Mouse (Mus musculus) MEL (cell line): ENCODE data around the gene Slc38a7. TPM values are rescaled to one million over a fixed set of nuclear protein-coding genes. Genes with fewer than 3 reads are reported as not detected.

Experiments
- DNase-seq: peaks from one replicate; pipeline ENCODE4 v3.0.0; 2011; ENCODE audit warnings: low read depth, low spot score
- H3K27ac ChIP-seq: 2 replicates; pipeline ENCODE4 v1.5.1; 2012; ENCODE audit warnings: low read depth, mild to moderate bottlenecking, control low read depth, low read length, moderate library complexity; ENCODE audit not compliant: control insufficient read depth
- H3K27me3 ChIP-seq, 2 experiments: fragments of 150-350 bp in 1 of 2; sonication (generic) in 1 of 2; 2 replicates each; pipeline ENCODE4 v1.6.1; 2012; ENCODE audit warnings: low read length in 2 of 2, mild to moderate bottlenecking in 2 of 2, improper control_type of control experiment in 1 of 2, moderate library complexity in 1 of 2; ENCODE audit not compliant: insufficient read depth in 2 of 2, control insufficient read depth in 1 of 2
- H3K36me3 ChIP-seq, 2 experiments: 2 replicates each; pipeline ENCODE4 v1.6.1; 2012 to 2014; ENCODE audit warnings: low read length in 2 of 2, improper control_type of control experiment in 1 of 2, inconsistent platforms in 1 of 2, mild to moderate bottlenecking in 1 of 2; ENCODE audit not compliant: insufficient read depth in 2 of 2, control insufficient read depth in 1 of 2
- H3K4me1 ChIP-seq, 2 experiments: fragments of 150-350 bp in 1 of 2; sonication (generic) in 1 of 2; 2 replicates each; pipeline ENCODE4 v1.6.1; 2012; ENCODE audit warnings: low read length in 2 of 2, improper control_type of control experiment in 1 of 2, mild to moderate bottlenecking in 1 of 2; ENCODE audit not compliant: insufficient read depth in 2 of 2, control insufficient read depth in 1 of 2
- H3K4me3 ChIP-seq, 2 experiments: fragments of 150-350 bp in 1 of 2; sonication (generic) in 1 of 2; 2 replicates each; pipeline ENCODE4 v1.5.1; 2012; ENCODE audit warnings: low read depth in 2 of 2, low read length in 2 of 2, mild to moderate bottlenecking in 2 of 2, moderate library complexity in 2 of 2, control low read depth in 1 of 2, improper control_type of control experiment in 1 of 2; ENCODE audit not compliant: control insufficient read depth in 1 of 2, insufficient read depth in 1 of 2
- H3K79me2 ChIP-seq: 2 replicates; pipeline ENCODE4 v1.6.1; 2012; ENCODE audit warnings: mild to moderate bottlenecking, low read length, moderate library complexity; ENCODE audit not compliant: control insufficient read depth, poor library complexity, insufficient read depth
- H3K9ac ChIP-seq: 2 replicates; pipeline ENCODE4 v1.6.1; 2012; ENCODE audit warnings: low read depth, mild to moderate bottlenecking, control low read depth, low read length, moderate library complexity; ENCODE audit not compliant: control insufficient read depth, poor library complexity, severe bottlenecking
- H3K9me3 ChIP-seq: fragments of 150-350 bp; sonication (generic); replicated peaks from 2 replicates; pipeline ENCODE4 v1.6.1; 2012; ENCODE audit warnings: mild to moderate bottlenecking, low read length, improper control_type of control experiment, moderate library complexity; ENCODE audit not compliant: insufficient read depth
- CHD1 ChIP-seq: IDR thresholded peaks from 2 replicates; pipeline ENCODE4 v1.6.1; 2012; ENCODE audit warnings: low read depth, mild to moderate bottlenecking, inconsistent platforms, low read length, improper control_type of control experiment
- CHD2 ChIP-seq: IDR thresholded peaks from 2 replicates; pipeline ENCODE4 v1.6.1; 2011; ENCODE audit warnings: low read length, improper control_type of control experiment
- CTCF ChIP-seq, 3 experiments: IDR thresholded peaks in 2 of 3; conservative IDR thresholded peaks in 1 of 3; 2 replicates each; pipeline ENCODE4 v1.5.1; 2011 to 2012; ENCODE audit warnings: low read length in 3 of 3, low read depth in 2 of 3, mild to moderate bottlenecking in 2 of 3, improper control_type of control experiment in 1 of 3, inconsistent platforms in 1 of 3, mixed read lengths in 1 of 3, moderate library complexity in 1 of 3; ENCODE audit not compliant: control insufficient read depth in 1 of 3, insufficient read depth in 1 of 3, poor library complexity in 1 of 3, severe bottlenecking in 1 of 3
- E2F4 ChIP-seq: IDR thresholded peaks from 2 replicates; pipeline ENCODE4 v1.6.1; 2011; ENCODE audit warnings: low read depth, low read length, improper control_type of control experiment, borderline replicate concordance
- ELF1 ChIP-seq: IDR thresholded peaks from 2 replicates; pipeline ENCODE4 v1.6.1; 2014; ENCODE audit warnings: low read depth, mild to moderate bottlenecking, inconsistent platforms, low read length, improper control_type of control experiment, moderate library complexity
- EP300 ChIP-seq, 2 experiments: IDR thresholded peaks; 2 replicates each; pipeline ENCODE4 v1.6.1; 2011; ENCODE audit warnings: improper control_type of control experiment in 2 of 2, low read length in 2 of 2, low read depth in 1 of 2, mild to moderate bottlenecking in 1 of 2
- ETS1 ChIP-seq: IDR thresholded peaks from 2 replicates; pipeline ENCODE4 v1.6.1; 2012; ENCODE audit warnings: low read depth, mild to moderate bottlenecking, inconsistent platforms, low read length, improper control_type of control experiment, moderate library complexity
- GABPA ChIP-seq: IDR thresholded peaks from 2 replicates; pipeline ENCODE4 v1.6.1; 2012; ENCODE audit warnings: low read depth, mild to moderate bottlenecking, inconsistent platforms, low read length, improper control_type of control experiment, moderate library complexity
- HCFC1 ChIP-seq: IDR thresholded peaks from 2 replicates; pipeline ENCODE4 v1.6.1; 2012; ENCODE audit warnings: low read depth, mild to moderate bottlenecking, inconsistent platforms, low read length, improper control_type of control experiment, moderate library complexity
- JUND ChIP-seq: IDR thresholded peaks from 2 replicates; pipeline ENCODE4 v1.6.1; 2011; ENCODE audit warnings: low read depth, mild to moderate bottlenecking, improper control_type of control experiment, low read length
- KAT2A ChIP-seq: conservative IDR thresholded peaks from 2 replicates; pipeline ENCODE4 v1.6.1; 2012; ENCODE audit warnings: low read depth, low read length, improper control_type of control experiment, inconsistent platforms
- MAFK ChIP-seq: IDR thresholded peaks from 2 replicates; pipeline ENCODE4 v1.6.1; 2011; ENCODE audit warnings: low read depth, mild to moderate bottlenecking, low read length, improper control_type of control experiment, borderline replicate concordance
- MAX ChIP-seq: IDR thresholded peaks from 2 replicates; pipeline ENCODE4 v1.6.1; 2011; ENCODE audit warnings: low read length, improper control_type of control experiment
- MAZ ChIP-seq: IDR thresholded peaks from 2 replicates; pipeline ENCODE4 v1.6.1; 2012; ENCODE audit warnings: low read depth, mild to moderate bottlenecking, inconsistent platforms, low read length, improper control_type of control experiment
- MEF2A ChIP-seq: IDR thresholded peaks from 2 replicates; pipeline ENCODE4 v1.6.1; 2014; ENCODE audit warnings: low read depth, mild to moderate bottlenecking, inconsistent platforms, low read length, improper control_type of control experiment; ENCODE audit not compliant: poor library complexity, insufficient replicate concordance, severe bottlenecking; ENCODE audit errors: extremely low read depth
- MXI1 ChIP-seq: IDR thresholded peaks from 2 replicates; pipeline ENCODE4 v1.6.1; 2011; ENCODE audit warnings: mild to moderate bottlenecking, low read depth, low read length, improper control_type of control experiment
- MYB ChIP-seq: IDR thresholded peaks from 2 replicates; pipeline ENCODE4 v1.6.1; 2011; ENCODE audit warnings: mild to moderate bottlenecking, low read depth, low read length, improper control_type of control experiment
- MYC ChIP-seq: IDR thresholded peaks from 2 replicates; pipeline ENCODE4 v1.6.1; 2011; ENCODE audit warnings: low read depth, mild to moderate bottlenecking, low read length, improper control_type of control experiment, moderate library complexity
- NELFE ChIP-seq: IDR thresholded peaks from 2 replicates; pipeline ENCODE4 v1.6.1; 2011; ENCODE audit warnings: low read depth, low read length, improper control_type of control experiment
- NRF1 ChIP-seq: IDR thresholded peaks from 2 replicates; pipeline ENCODE4 v1.6.1; 2014; ENCODE audit warnings: low read depth, mild to moderate bottlenecking, inconsistent platforms, low read length, improper control_type of control experiment, moderate library complexity; ENCODE audit not compliant: poor library complexity, insufficient read depth, severe bottlenecking
- POLR2A ChIP-seq, 2 experiments: IDR thresholded peaks; 2 replicates each; pipeline ENCODE4 v1.6.1; 2011 to 2012; ENCODE audit warnings: low read length in 2 of 2, mild to moderate bottlenecking in 2 of 2, control low read depth in 1 of 2, improper control_type of control experiment in 1 of 2, low read depth in 1 of 2, moderate library complexity in 1 of 2; ENCODE audit not compliant: control insufficient read depth in 1 of 2, insufficient read depth in 1 of 2, poor library complexity in 1 of 2
- POLR2AphosphoS2 ChIP-seq: IDR thresholded peaks from 2 replicates; pipeline ENCODE4 v1.6.1; 2011; ENCODE audit warnings: low read length, improper control_type of control experiment
- POLR2AphosphoS5 ChIP-seq: IDR thresholded peaks from 2 replicates; pipeline ENCODE4 v1.6.1; 2012; ENCODE audit warnings: low read depth, borderline replicate concordance, mild to moderate bottlenecking, inconsistent platforms, low read length, moderate library complexity, mixed read lengths
- RAD21 ChIP-seq: IDR thresholded peaks from 2 replicates; pipeline ENCODE4 v1.6.1; 2011; ENCODE audit warnings: mild to moderate bottlenecking, low read depth, low read length, improper control_type of control experiment
- RCOR1 ChIP-seq: IDR thresholded peaks from 2 replicates; pipeline ENCODE4 v1.6.1; 2012; ENCODE audit warnings: low read depth, mild to moderate bottlenecking, inconsistent platforms, low read length, improper control_type of control experiment
- SIN3A ChIP-seq: IDR thresholded peaks from 2 replicates; pipeline ENCODE4 v1.6.1; 2012; ENCODE audit warnings: low read length, improper control_type of control experiment, inconsistent platforms
- SMC3 ChIP-seq: IDR thresholded peaks from 2 replicates; pipeline ENCODE4 v1.6.1; 2011; ENCODE audit warnings: low read depth, low read length, improper control_type of control experiment
- TAL1 ChIP-seq: IDR thresholded peaks from 2 replicates; pipeline ENCODE4 v1.6.1; 2012; ENCODE audit warnings: mild to moderate bottlenecking, inconsistent platforms, low read length, moderate library complexity, mixed read lengths
- TBP ChIP-seq: IDR thresholded peaks from 2 replicates; pipeline ENCODE4 v1.8.0; 2011; ENCODE audit warnings: low read depth, low read length, improper control_type of control experiment
- TCF12 ChIP-seq: IDR thresholded peaks from 2 replicates; pipeline ENCODE4 v1.6.1; 2014; ENCODE audit warnings: low read depth, mild to moderate bottlenecking, inconsistent platforms, low read length, improper control_type of control experiment, moderate library complexity
- UBTF ChIP-seq: IDR thresholded peaks from 2 replicates; pipeline ENCODE4 v1.6.1; 2012; ENCODE audit warnings: low read depth, mild to moderate bottlenecking, inconsistent platforms, low read length, improper control_type of control experiment, moderate library complexity, borderline replicate concordance; ENCODE audit not compliant: insufficient read depth
- USF1 ChIP-seq: IDR thresholded peaks from 2 replicates; pipeline ENCODE4 v1.6.1; 2014; ENCODE audit warnings: low read depth, mild to moderate bottlenecking, inconsistent platforms, low read length, improper control_type of control experiment, moderate library complexity
- USF2 ChIP-seq, 2 experiments: IDR thresholded peaks; 2 replicates each; pipeline ENCODE4 v1.6.1; 2011 to 2012; ENCODE audit warnings: improper control_type of control experiment in 2 of 2, low read length in 2 of 2, borderline replicate concordance in 1 of 2, inconsistent platforms in 1 of 2, low read depth in 1 of 2, mild to moderate bottlenecking in 1 of 2; ENCODE audit not compliant: insufficient read depth in 1 of 2
- ZC3H11A ChIP-seq: IDR thresholded peaks from 2 replicates; pipeline ENCODE4 v1.6.1; 2012; ENCODE audit warnings: low read depth, mild to moderate bottlenecking, inconsistent platforms, low read length, improper control_type of control experiment
- ZKSCAN1 ChIP-seq: IDR thresholded peaks from 2 replicates; pipeline ENCODE4 v1.6.1; 2012; ENCODE audit warnings: low read depth, mild to moderate bottlenecking, inconsistent platforms, low read length, improper control_type of control experiment, moderate library complexity
- ZMIZ1 ChIP-seq: IDR thresholded peaks from 2 replicates; pipeline ENCODE4 v1.6.1; 2012; ENCODE audit warnings: low read depth, mild to moderate bottlenecking, inconsistent platforms, low read length, improper control_type of control experiment, moderate library complexity
- ZNF384 ChIP-seq: IDR thresholded peaks from 2 replicates; pipeline ENCODE4 v1.6.1; 2012; ENCODE audit warnings: low read depth, mild to moderate bottlenecking, inconsistent platforms, low read length, improper control_type of control experiment
- polyA plus RNA-seq, 2 experiments: library from polyadenylated mRNA; stranded (reverse) in 1 of 2; unstranded in 1 of 2; fragments of >175 nt in 1 of 2; fragments of >200 nt in 1 of 2; gene quantifications; 2 replicates each; pipeline versions ENCODE4 v1.2.1 to v1.2.4; 2012; ENCODE audit warnings: low replicate concordance in 2 of 2, low read depth in 1 of 2; ENCODE audit not compliant: insufficient read length in 2 of 2, insufficient read depth in 1 of 2, missing spikeins in 1 of 2
- total RNA-seq: library from RNA; depleted of rRNA; stranded (reverse); fragments of 300-350 nt; gene quantifications from 2 replicates; pipeline ENCODE4 v1.2.3, GENCODE M21; 2012

The Slc38a7 gene
- total and polyA plus RNA-seq, 3 experiments: 2.5 to 6.5 TPM; not detected in 1

DNA sequence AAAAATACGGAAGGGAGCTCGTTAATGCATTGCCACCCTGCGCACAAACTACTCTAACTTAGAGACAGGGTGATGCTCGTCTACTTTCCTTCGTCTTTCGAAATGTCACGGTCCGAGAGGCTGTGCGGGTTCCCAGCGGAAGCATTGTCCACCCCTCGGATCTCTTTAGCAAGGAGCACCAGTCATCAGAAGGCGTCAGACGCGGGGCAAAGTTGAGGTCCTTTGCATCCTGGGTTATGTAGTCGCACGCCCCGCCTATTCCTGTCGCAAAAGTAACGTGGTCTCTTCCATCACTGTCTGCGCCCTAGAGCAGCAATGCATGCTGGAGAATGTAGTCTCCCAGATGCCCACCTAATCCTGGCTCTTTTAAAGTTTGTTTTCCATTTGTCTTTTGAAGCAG lies 45.5 kb downstream of the Slc38a7 start:
- H3K4me1 ChIP-seq: peaks cover 12 to 31% of the 10 kb centered on the region in 2 experiments
- DNase-seq: peak; percentile 97

GRCm38 (mm10) chr8:95807331-95807843 lies 46.0 kb downstream of the Slc38a7 start, which contains the start of gene Cnot1:
Cnot1 (minus strand) TSS chr8:95807464.
- Histone ChIP-seq H3K79me2 (peaks cover 49% of the 10 kb centered on the region), H3K4me1 (peaks cover 12 to 31% of the 10 kb centered on the region in 2 experiments), H3K27ac (peak within 1 kb of the TSS; percentile 94), H3K27me3 (no peaks in the 10 kb centered on the region), H3K36me3 (peaks cover 11 to 38% of the 10 kb centered on the region in 2 experiments; a peak in 3 of 4 replicates), H3K9ac (peak within 1 kb of the TSS; percentile 93), H3K9me3 (no peaks in the 10 kb centered on the region), H3K4me3 (peak within 1 kb of the TSS; percentile 83 to 88)
- DNase-seq: peak; percentile 99
- TF ChIP-seq ZMIZ1 (peak; percentile 83; the same call in 1 of the 2 replicates), SMC3 (no peak), E2F4 (peak; percentile 88; the same call in 1 of the 2 replicates), ELF1 (peak; percentile 69), TAL1 (no peak), MEF2A (no peak), TBP (0 out of 2 replicates have a peak, but pooled peaks have one; percentile 27), POLR2A (IDR thresholded peaks at IDR 0.05; ENCODE audit: control insufficient read depth in 1 of 2, insufficient read depth in 1 of 2, low read depth in 1 of 2, low read length in 2 of 2, poor library complexity in 1 of 2) (peak in 1 of 2 experiments; percentile 11; a peak in 1 of 4 replicates), NRF1 (peak; percentile 89), CTCF (IDR thresholded peaks at IDR 0.05 in 2 of 3, conservative IDR thresholded peaks at IDR 0.05 in 1 of 3; ENCODE audit: control insufficient read depth in 1 of 3, insufficient read depth in 1 of 3, low read depth in 2 of 3, low read length in 3 of 3, poor library complexity in 1 of 3, severe bottlenecking in 1 of 3) (no peak), TCF12 (peak; percentile 32; the same call in 1 of the 2 replicates), MAX (peak; percentile 56; the same call in 1 of the 2 replicates), MXI1 (no peak; the same call in 1 of the 2 replicates), USF1 (no peak), GABPA (no peak)

More for the DNA sequence above, 45.5 kb downstream of the Slc38a7 start:
- peaks cover 45% of the 10 kb centered on the region for H3K79me2 ChIP-seq
- peak overlapping the region; percentile 82 for H3K9ac ChIP-seq
- peak overlapping the region; percentile 54 to 80 for H3K4me3 ChIP-seq
- peaks cover 9 to 36% of the 10 kb centered on the region in 2 experiments; a peak in 3 of 4 replicates for H3K36me3 ChIP-seq
- no peaks in the 10 kb centered on the region for H3K9me3 ChIP-seq
- peak overlapping the region; percentile 94 for H3K27ac ChIP-seq
- no peaks in the 10 kb centered on the region for H3K27me3 ChIP-seq
- peak; percentile 87 for TF ChIP-seq USF1
- peak; percentile 96 for TF ChIP-seq SIN3A
- no peak for TF ChIP-seq USF2 (IDR thresholded peaks at IDR 0.05; ENCODE audit: borderline replicate concordance in 1 of 2, insufficient read depth in 1 of 2, low read depth in 1 of 2, low read length in 2 of 2)
- TF ChIP-seq RAD21: no peak
- 0 out of 2 replicates have a peak, but pooled peaks have one; percentile 57 for TF ChIP-seq MAZ
- 0 out of 2 replicates have a peak, but pooled peaks have one; percentile 24 for TF ChIP-seq MYC
- TF ChIP-seq MEF2A: no peak
- TF ChIP-seq POLR2AphosphoS2: peak; percentile 45; the same call in 1 of the 2 replicates
- peak; percentile 35; the same call in 1 of the 2 replicates for TF ChIP-seq CHD2
- TF ChIP-seq MXI1: peak; percentile 86
- TF ChIP-seq ZMIZ1: 0 out of 2 replicates have a peak, but pooled peaks have one; percentile 5
- no peak; the same call in 1 of the 2 replicates for TF ChIP-seq MAX
- TF ChIP-seq JUND: no peak
- TF ChIP-seq ZNF384: no peak
- peak; percentile 63 for TF ChIP-seq TCF12
- TF ChIP-seq RCOR1: no peak
- no peak for TF ChIP-seq MYB
- TF ChIP-seq EP300 (IDR thresholded peaks at IDR 0.05; ENCODE audit: low read depth in 1 of 2, low read length in 2 of 2): no peak
- TF ChIP-seq MAFK: no peak
- TF ChIP-seq ELF1: peak; percentile 82
- no peak for TF ChIP-seq ZKSCAN1
- no peak for TF ChIP-seq SMC3
- TF ChIP-seq NELFE: peak; percentile 71
- peak; percentile 53 to 80 for TF ChIP-seq POLR2A (IDR thresholded peaks at IDR 0.05; ENCODE audit: control insufficient read depth in 1 of 2, insufficient read depth in 1 of 2, low read depth in 1 of 2, low read length in 2 of 2, poor library complexity in 1 of 2)
- TF ChIP-seq CHD1: no peak
- TF ChIP-seq E2F4: no peak
- TF ChIP-seq ETS1: no peak
- no peak for TF ChIP-seq NRF1
- TF ChIP-seq ZC3H11A: peak; percentile 32
- TF ChIP-seq HCFC1: peak; percentile 99
- TF ChIP-seq KAT2A: peak; percentile 99
- peak; percentile 74 for TF ChIP-seq TBP
- TF ChIP-seq POLR2AphosphoS5: no peak
- no peak for TF ChIP-seq UBTF
- TF ChIP-seq TAL1: no peak
- no peak; the same call in 1 of the 2 replicates for TF ChIP-seq GABPA
- no peak for TF ChIP-seq CTCF (IDR thresholded peaks at IDR 0.05 in 2 of 3, conservative IDR thresholded peaks at IDR 0.05 in 1 of 3; ENCODE audit: control insufficient read depth in 1 of 3, insufficient read depth in 1 of 3, low read depth in 2 of 3, low read length in 3 of 3, poor library complexity in 1 of 3, severe bottlenecking in 1 of 3)
